Mouse (Mus musculus) heart, adult 2 months (tissue): ENCODE results near the gene Kel.

ENCODE experiments used
- CTCF ChIP-seq: fragments of 200-600 bp; IDR thresholded peaks from 2 replicates; pipeline ENCODE4 v1.8.1; 2022; ENCODE audit warnings: antibody characterized with exemption, mild to moderate bottlenecking, moderate library complexity
- EP300 ChIP-seq: fragments of 200-500 bp; IDR thresholded peaks from 2 replicates; pipeline ENCODE4 v1.6.1; 2011; ENCODE audit warnings: low read depth, low read length, control low read depth; ENCODE audit not compliant: insufficient read depth

DNA sequence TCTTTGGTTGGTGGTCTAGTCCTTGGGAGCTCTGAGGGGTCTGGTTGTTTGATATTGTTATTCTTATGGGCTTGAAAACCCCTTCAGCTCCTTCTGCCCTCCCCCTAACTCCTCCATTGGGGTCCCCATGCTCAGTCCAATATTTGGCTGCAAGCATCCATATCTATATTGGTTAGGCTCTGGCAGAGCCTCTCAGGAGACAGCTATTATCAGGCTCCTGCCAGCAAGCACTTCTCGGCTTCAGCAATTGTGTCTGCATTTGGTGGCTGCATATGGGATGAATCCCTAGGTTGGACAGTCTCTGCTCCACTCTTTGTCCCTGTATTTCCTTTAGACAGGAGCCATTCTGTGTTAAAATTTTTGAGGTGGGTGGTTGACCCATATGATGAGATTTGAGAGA, 6.1 kb upstream of the Kel start:
- TF ChIP-seq CTCF (no peak), EP300 (no peak)
